13 mouse cellular contexts compared by ENCODE assay signal in the genomic region with DNA sequence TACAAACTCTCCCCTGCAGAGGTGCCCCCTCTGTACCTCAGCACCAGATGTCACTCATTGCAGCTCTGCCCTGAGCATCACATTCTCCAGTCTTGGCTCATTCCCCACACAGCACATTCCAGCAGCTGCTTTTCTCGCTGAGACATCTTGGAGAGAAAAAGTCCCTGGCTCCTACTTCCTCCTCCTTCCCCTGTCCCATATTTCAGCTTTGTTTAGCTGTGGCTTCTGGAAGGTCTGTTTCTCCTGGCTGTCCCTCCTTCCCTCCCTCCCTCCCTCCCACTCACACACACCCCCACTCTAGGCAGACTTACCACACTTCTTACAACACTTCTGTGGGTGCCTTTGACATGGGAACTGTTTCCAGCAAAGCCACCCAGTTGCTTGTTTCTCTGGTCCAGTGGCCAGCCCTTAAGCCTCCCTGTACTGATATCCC.
DNase-seq lines count a peak whose midpoint lies in the region; ATAC-seq and TF ChIP-seq lines count a peak whose summit lies in the region.
"Had no signal": no experiment of that assay in that cellular context is flagged by ENCODE, and none has a peak within 500 bp of the region (broad histone marks: within the 10 kb centered on the region; RNA-seq: fewer than 3 reads in every experiment).

No protein-coding gene starts in this region.

- H3K9me3 ChIP-seq in lung, embryonic 14.5 days (ENCODE audit: low read depth, low read length), result no peaks in the 10 kb centered on the region

- H3K27ac ChIP-seq in lung, embryonic 14.5 days (ENCODE audit: low read depth), result peak overlapping the region; percentile 44
- H3K27ac ChIP-seq: macrophage had no signal

- H3K36me3 ChIP-seq in lung, embryonic 14.5 days (ENCODE audit: insufficient read depth), result no peaks in the 10 kb centered on the region

- H3K4me3 ChIP-seq in lung, embryonic 14.5 days (ENCODE audit: low read depth, low read length), result no peak overlapping the region

- peak; percentile 90 for ATAC-seq in lung, embryonic 14.5 days (ENCODE audit: insufficient read depth)

- H3K9ac ChIP-seq in lung, embryonic 14.5 days, result no peak overlapping the region

- DNase-seq in frontal cortex, postnatal 36 days (ENCODE audit: low spot score in 2 of 2), result peak; percentile 50 to 70
- DNase-seq in frontal cortex, postnatal 25 days (ENCODE audit: low spot score in 2 of 2), result no peak
- DNase-seq in right cerebral cortex, adult 18-20 months, result peak; percentile 79
- no peak for DNase-seq in right cerebral cortex, postnatal 25 days
- peak; percentile 72 for DNase-seq in lung, embryonic 14.5 days
- DNase-seq in yolk sac, embryonic 10.5 days (ENCODE audit: low spot score), result no peak
- DNase-seq in spleen, adult 12 weeks (ENCODE audit: low spot score), result no peak
- no peak for DNase-seq in cerebellum, adult 11 months
- DNase-seq: cerebellum, postnatal 25 days; gastrocnemius, postnatal 36 days; kidney, postnatal 14 days; thymus, adult 2 months had no signal

- no peaks in the 10 kb centered on the region for H3K27me3 ChIP-seq in lung, embryonic 14.5 days (ENCODE audit: insufficient read depth, low read length)

- H3K4me1 ChIP-seq in lung, embryonic 14.5 days (ENCODE audit: insufficient read depth), result no peaks in the 10 kb centered on the region

- no peak overlapping the region for H3K4me2 ChIP-seq in lung, embryonic 14.5 days

- TF ChIP-seq CTCF in lung, embryonic 14.5 days (IDR thresholded peaks at IDR 0.05; ENCODE audit: low read depth), result no peak

- 17% methylated on average over 1 of the region's 1 CpGs for WGBS in lung, embryonic 14.5 days

Comparison
In these comparisons a context has a peak if more than half of its experiments do, and no peak if none do; other contexts are left out.
1. DNase-seq: peak in frontal cortex, postnatal 36 days (2 of 2), right cerebral cortex, adult 18-20 months (single experiment) and lung, embryonic 14.5 days (single experiment); none in frontal cortex, postnatal 25 days (0 of 2), right cerebral cortex, postnatal 25 days (single experiment), yolk sac, embryonic 10.5 days (single experiment), spleen, adult 12 weeks (single experiment) and cerebellum, adult 11 months (single experiment).